Mouse (Mus musculus): ENCODE measurements at regions not wholly inside any gene's neighbourhood (a gene's known extent, or its start where the extent isn't known, plus 50 kb on each side); places are given as distances from the start of the nearest gene placed in this dataset.

DNA sequence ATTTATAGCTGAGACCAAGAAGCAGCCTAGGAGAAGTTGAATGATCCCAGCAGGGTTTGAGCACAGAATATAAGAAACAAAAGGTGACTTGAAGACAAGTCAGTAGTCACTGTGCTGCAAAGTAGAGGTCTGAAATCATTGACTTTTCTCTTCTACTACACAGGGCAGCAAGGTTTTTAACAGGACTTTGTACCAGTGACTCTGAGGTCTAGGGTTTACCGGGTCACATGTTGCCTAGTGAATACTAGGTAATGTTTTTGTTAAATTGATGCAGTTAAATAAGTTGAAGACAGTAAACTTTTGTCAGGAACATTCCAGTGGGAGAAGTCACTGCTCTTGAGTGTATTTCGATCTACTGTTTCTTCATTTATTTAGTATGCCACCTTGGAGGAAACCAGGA, 433.4 kb downstream of the 1700129C05Rik start:
- 93% methylated on average over 2 of the region's 2 CpGs for WGBS
- no peak overlapping the region for H3K9ac ChIP-seq (replicated peaks; ENCODE audit: low read depth, low read length)
- H3K4me3 ChIP-seq (ENCODE audit: low read depth, low read length), result no peak overlapping the region
- H3K4me2 ChIP-seq (ENCODE audit: low read depth, low read length), result no peak overlapping the region
- no peaks in the 10 kb centered on the region for H3K4me1 ChIP-seq (ENCODE audit: control insufficient read depth, insufficient read depth, low read length)
- no peaks in the 10 kb centered on the region for H3K9me3 ChIP-seq (ENCODE audit: control insufficient read depth, low read length)
- ATAC-seq (ENCODE audit: low read depth), result no peak
- no peaks in the 10 kb centered on the region for H3K36me3 ChIP-seq (ENCODE audit: control insufficient read depth, insufficient read depth, low read length)
- H3K27ac ChIP-seq (ENCODE audit: low read depth, low read length), result no peak overlapping the region
- H3K27me3 ChIP-seq (ENCODE audit: control insufficient read depth, insufficient read depth, low read length), result no peaks in the 10 kb centered on the region

DNA sequence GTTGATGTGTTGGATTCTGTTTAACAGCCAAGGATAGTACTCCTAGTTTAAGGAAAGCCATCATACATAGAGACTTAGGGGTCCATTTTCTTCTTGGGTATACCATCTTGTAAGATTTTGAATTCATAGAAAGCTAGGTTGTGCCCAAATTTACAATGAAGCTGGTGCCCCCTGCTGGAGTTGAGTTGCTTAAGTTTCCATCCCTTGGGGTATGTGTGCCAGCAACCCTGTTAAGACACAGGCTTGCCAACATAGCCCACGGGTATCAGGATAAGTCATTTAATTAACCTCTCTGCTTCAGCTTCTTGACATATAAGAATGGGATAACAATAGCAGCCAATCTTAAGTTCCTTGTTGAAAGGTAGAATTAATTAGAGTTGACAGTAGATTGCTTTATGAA, 440.9 kb downstream of the 1700129C05Rik start:
- no peaks in the 10 kb centered on the region for H3K4me1 ChIP-seq (ENCODE audit: control insufficient read depth, insufficient read depth, low read length)
- no peaks in the 10 kb centered on the region for H3K27me3 ChIP-seq (ENCODE audit: control insufficient read depth, insufficient read depth, low read length)
- no peaks in the 10 kb centered on the region for H3K9me3 ChIP-seq (ENCODE audit: control insufficient read depth, low read length)
- no peak overlapping the region for H3K4me2 ChIP-seq (ENCODE audit: low read depth, low read length)
- no peaks in the 10 kb centered on the region for H3K36me3 ChIP-seq (ENCODE audit: control insufficient read depth, insufficient read depth, low read length)
- 48% methylated on average over 1 of the region's 1 CpGs for WGBS
- no peak overlapping the region for H3K9ac ChIP-seq (replicated peaks; ENCODE audit: low read depth, low read length)
- no peak overlapping the region for H3K4me3 ChIP-seq (ENCODE audit: low read depth, low read length)
- ATAC-seq (ENCODE audit: low read depth), result no peak; the same call in 1 of the 2 replicates
- H3K27ac ChIP-seq (ENCODE audit: low read depth, low read length), result no peak overlapping the region

DNA sequence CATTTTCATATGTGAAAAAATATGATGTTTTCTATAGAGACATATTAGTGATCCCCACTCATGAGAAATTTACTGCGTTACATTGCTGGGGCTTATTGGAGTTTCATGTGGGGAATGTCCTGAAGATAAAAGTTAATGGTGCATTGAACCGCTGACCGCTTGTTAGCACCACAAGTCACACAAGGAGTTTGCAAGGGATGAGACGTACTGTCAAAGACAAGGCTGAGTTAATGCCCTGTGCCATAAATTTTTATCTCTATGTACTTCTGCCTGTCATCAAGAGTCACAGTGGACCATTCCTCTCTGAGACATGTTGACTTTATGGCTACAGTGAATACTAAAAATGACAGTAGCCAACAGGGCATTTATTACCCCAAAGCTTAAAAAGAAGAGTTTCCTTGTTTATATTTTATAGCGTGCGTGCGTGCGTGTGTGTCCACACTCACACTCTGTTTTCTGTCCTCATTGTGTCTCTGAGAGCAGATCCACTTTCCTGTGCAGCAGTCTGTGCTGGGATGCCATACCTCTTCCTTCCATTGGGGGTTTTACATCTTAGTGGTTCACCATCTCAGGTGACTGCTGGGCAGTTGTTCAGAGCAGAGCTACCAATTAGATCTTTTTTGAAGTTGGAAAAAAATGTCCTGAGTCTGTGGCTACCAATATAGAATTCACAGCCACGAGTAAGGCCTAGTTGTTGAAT, 451.4 kb downstream of the 1700129C05Rik start:
- H3K4me2 ChIP-seq (ENCODE audit: low read depth, low read length), result no peak overlapping the region
- H3K4me3 ChIP-seq (ENCODE audit: low read depth, low read length), result no peak overlapping the region
- H3K36me3 ChIP-seq (ENCODE audit: control insufficient read depth, insufficient read depth, low read length), result no peaks in the 10 kb centered on the region
- H3K27me3 ChIP-seq (ENCODE audit: control insufficient read depth, insufficient read depth, low read length), result no peaks in the 10 kb centered on the region
- H3K27ac ChIP-seq (ENCODE audit: low read depth, low read length), result no peak overlapping the region
- H3K9me3 ChIP-seq (ENCODE audit: control insufficient read depth, low read length), result no peaks in the 10 kb centered on the region
- no peak overlapping the region for H3K9ac ChIP-seq (replicated peaks; ENCODE audit: low read depth, low read length)
- ATAC-seq (ENCODE audit: low read depth), result no peak
- no peaks in the 10 kb centered on the region for H3K4me1 ChIP-seq (ENCODE audit: control insufficient read depth, insufficient read depth, low read length)
- 77% methylated on average over 9 of the region's 9 CpGs for WGBS

DNA sequence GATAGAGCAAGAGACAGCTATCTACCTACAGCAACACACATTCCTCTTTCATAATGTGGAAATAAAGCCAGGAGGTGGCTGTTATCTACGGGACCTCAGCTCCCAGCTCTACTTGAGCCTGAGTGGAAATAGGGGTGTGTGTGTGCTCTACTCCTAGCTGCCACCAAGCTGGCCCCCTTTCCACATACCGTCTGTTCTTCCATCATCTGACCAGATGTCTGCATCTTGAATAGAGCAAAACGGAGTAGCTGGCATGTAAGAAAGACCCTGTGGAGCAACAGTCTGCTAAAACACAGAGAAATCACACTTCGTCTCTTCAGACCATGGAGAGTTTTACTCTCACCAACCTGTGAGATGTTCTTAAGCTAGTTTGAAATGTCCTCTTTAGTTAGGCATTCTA, 454.9 kb downstream of the 1700129C05Rik start:
- H3K9ac ChIP-seq (replicated peaks; ENCODE audit: low read depth, low read length), result no peak overlapping the region
- H3K4me3 ChIP-seq (ENCODE audit: low read depth, low read length), result no peak overlapping the region
- no peaks in the 10 kb centered on the region for H3K36me3 ChIP-seq (ENCODE audit: control insufficient read depth, insufficient read depth, low read length)
- H3K27ac ChIP-seq (ENCODE audit: low read depth, low read length), result no peak overlapping the region
- 89% methylated on average over 4 of the region's 4 CpGs for WGBS
- H3K4me1 ChIP-seq (ENCODE audit: control insufficient read depth, insufficient read depth, low read length), result no peaks in the 10 kb centered on the region
- no peak for ATAC-seq (ENCODE audit: low read depth)
- no peak overlapping the region for H3K4me2 ChIP-seq (ENCODE audit: low read depth, low read length)
- no peaks in the 10 kb centered on the region for H3K27me3 ChIP-seq (ENCODE audit: control insufficient read depth, insufficient read depth, low read length)
- no peaks in the 10 kb centered on the region for H3K9me3 ChIP-seq (ENCODE audit: control insufficient read depth, low read length)

DNA sequence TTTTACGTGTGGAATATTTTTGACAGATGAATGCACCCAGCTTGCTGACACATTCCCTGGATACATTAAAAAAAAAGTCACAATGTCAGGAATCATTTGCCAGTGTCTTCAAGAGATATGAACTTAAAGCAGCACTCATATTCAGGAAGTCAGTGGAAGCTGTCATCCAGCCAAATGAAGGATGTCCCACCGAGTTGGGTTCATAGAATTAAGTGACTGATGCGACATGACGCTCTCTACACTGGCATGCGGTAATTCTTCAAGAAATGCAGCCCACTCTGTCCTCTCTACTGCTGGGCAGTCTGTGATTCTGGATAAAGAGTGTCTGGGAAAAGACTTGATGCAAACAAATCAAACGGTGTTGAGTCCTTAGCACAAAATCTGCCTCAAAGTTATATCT, 463.9 kb downstream of the 1700129C05Rik start:
- no peaks in the 10 kb centered on the region for H3K36me3 ChIP-seq (ENCODE audit: control insufficient read depth, insufficient read depth, low read length)
- WGBS, result 83% methylated on average over 6 of the region's 6 CpGs
- ATAC-seq (ENCODE audit: low read depth), result no peak
- H3K4me1 ChIP-seq (ENCODE audit: control insufficient read depth, insufficient read depth, low read length), result no peaks in the 10 kb centered on the region
- H3K4me3 ChIP-seq (ENCODE audit: low read depth, low read length), result no peak overlapping the region
- no peaks in the 10 kb centered on the region for H3K27me3 ChIP-seq (ENCODE audit: control insufficient read depth, insufficient read depth, low read length)
- no peaks in the 10 kb centered on the region for H3K9me3 ChIP-seq (ENCODE audit: control insufficient read depth, low read length)
- no peak overlapping the region for H3K27ac ChIP-seq (ENCODE audit: low read depth, low read length)
- H3K4me2 ChIP-seq (ENCODE audit: low read depth, low read length), result no peak overlapping the region
- no peak overlapping the region for H3K9ac ChIP-seq (replicated peaks; ENCODE audit: low read depth, low read length)

DNA sequence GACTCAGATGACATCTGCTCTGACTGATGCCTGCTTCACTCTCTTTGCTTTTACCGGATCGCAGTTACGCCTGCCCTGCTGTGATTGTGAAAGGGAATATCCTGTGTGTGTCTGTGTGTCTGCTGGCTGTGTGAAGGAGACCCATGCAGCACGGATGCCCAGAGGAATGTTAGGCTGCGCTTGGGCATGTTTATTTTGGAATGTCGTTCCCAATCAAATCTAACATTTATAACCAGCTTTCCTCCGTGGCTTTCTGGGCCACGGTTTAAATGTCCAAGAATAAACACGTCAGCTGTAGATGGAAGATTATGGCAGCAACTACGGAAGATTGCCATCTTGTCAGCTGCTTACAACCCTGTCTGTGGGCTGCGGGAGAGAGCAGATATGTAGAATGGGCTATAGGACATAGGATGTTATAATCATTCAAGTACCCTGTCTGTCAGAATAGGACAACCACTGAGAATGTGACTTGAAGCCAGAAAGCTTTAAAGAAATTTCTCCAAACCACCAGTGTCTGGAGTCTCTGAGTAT, 464.5 kb downstream of the 1700129C05Rik start:
- H3K27me3 ChIP-seq (ENCODE audit: control insufficient read depth, insufficient read depth, low read length), result no peaks in the 10 kb centered on the region
- no peaks in the 10 kb centered on the region for H3K4me1 ChIP-seq (ENCODE audit: control insufficient read depth, insufficient read depth, low read length)
- no peak for ATAC-seq (ENCODE audit: low read depth)
- WGBS, result 60% methylated on average over 11 of the region's 11 CpGs
- no peak overlapping the region for H3K27ac ChIP-seq (ENCODE audit: low read depth, low read length)
- H3K36me3 ChIP-seq (ENCODE audit: control insufficient read depth, insufficient read depth, low read length), result no peaks in the 10 kb centered on the region
- no peak overlapping the region for H3K4me3 ChIP-seq (ENCODE audit: low read depth, low read length)
- H3K4me2 ChIP-seq (ENCODE audit: low read depth, low read length), result no peak overlapping the region
- no peak overlapping the region for H3K9ac ChIP-seq (replicated peaks; ENCODE audit: low read depth, low read length)
- H3K9me3 ChIP-seq (ENCODE audit: control insufficient read depth, low read length), result no peaks in the 10 kb centered on the region

DNA sequence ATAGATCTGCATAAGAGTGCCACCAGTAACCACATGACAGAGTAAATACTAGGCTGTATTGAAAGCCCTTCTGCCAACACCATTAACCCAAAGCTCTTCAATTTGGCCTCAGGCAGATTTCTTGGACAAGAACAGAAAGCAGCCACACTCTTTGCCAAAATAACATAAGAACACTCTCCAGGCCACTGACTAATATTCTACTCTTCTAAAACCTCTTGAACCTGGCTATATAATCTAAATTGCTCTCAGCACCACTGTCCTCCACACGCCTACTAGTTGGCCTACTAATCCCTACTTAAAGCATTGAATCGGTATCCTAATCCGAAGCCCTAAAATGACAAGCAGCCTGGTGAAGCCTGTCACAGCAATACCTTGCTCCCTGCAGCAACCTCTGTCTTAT, 467.5 kb downstream of the 1700129C05Rik start:
- H3K9me3 ChIP-seq (ENCODE audit: control insufficient read depth, low read length), result no peaks in the 10 kb centered on the region
- no peak overlapping the region for H3K27ac ChIP-seq (ENCODE audit: low read depth, low read length)
- H3K4me3 ChIP-seq (ENCODE audit: low read depth, low read length), result no peak overlapping the region
- ATAC-seq (ENCODE audit: low read depth), result no peak
- H3K9ac ChIP-seq (replicated peaks; ENCODE audit: low read depth, low read length), result no peak overlapping the region
- 90% methylated on average over 3 of the region's 3 CpGs for WGBS
- no peak overlapping the region for H3K4me2 ChIP-seq (ENCODE audit: low read depth, low read length)
- H3K27me3 ChIP-seq (ENCODE audit: control insufficient read depth, insufficient read depth, low read length), result no peaks in the 10 kb centered on the region
- H3K4me1 ChIP-seq (ENCODE audit: control insufficient read depth, insufficient read depth, low read length), result no peaks in the 10 kb centered on the region
- H3K36me3 ChIP-seq (ENCODE audit: control insufficient read depth, insufficient read depth, low read length), result no peaks in the 10 kb centered on the region

DNA sequence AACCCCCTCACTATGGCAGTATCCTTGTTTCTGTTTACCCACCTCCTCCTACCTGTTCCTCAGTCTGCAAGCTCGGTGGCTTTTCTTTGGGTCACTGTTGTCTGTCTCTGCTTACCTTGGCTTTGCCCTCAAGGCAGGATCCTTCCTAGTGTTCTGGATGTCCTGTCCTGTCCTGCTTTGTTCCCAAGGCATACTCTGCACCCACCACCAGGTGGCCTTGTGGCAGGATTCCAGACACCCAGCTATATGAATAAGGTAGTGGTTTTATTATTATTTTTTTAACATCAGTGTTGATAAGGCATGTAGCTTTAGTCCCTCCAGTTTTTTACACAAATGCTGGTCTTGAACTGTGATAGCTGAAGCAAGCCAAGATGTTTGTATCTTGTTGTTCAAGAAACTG, 478.7 kb downstream of the 1700129C05Rik start:
- H3K27me3 ChIP-seq (ENCODE audit: control insufficient read depth, insufficient read depth, low read length), result no peaks in the 10 kb centered on the region
- no peaks in the 10 kb centered on the region for H3K4me1 ChIP-seq (ENCODE audit: control insufficient read depth, insufficient read depth, low read length)
- no peaks in the 10 kb centered on the region for H3K9me3 ChIP-seq (ENCODE audit: control insufficient read depth, low read length)
- no peak overlapping the region for H3K9ac ChIP-seq (replicated peaks; ENCODE audit: low read depth, low read length)
- 63% methylated on average over 1 of the region's 1 CpGs for WGBS
- H3K4me2 ChIP-seq (ENCODE audit: low read depth, low read length), result no peak overlapping the region
- H3K27ac ChIP-seq (ENCODE audit: low read depth, low read length), result no peak overlapping the region
- H3K36me3 ChIP-seq (ENCODE audit: control insufficient read depth, insufficient read depth, low read length), result no peaks in the 10 kb centered on the region
- no peak overlapping the region for H3K4me3 ChIP-seq (ENCODE audit: low read depth, low read length)
- no peak for ATAC-seq (ENCODE audit: low read depth)

DNA sequence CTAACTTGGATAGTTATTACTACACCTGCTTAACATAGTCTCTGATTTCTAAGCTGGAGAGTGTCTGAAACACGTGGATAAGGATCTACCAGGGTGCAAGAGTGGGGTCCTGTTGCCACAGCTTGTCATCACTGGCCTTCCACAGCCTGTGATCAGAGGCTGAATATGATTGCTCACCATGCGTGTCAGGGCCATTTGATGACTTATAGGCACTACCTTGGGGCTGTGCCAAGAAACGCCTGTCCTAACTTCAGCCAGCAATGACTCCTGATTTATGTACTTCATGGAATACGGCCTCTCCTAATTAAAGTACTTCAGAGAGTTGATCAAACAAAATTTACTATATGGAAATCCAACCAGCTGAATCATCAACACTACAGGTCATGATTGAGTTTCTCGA, 480.1 kb downstream of the 1700129C05Rik start:
- no peak for ATAC-seq (ENCODE audit: low read depth)
- Histone ChIP-seq H3K27ac (ENCODE audit: low read depth, low read length) (no peak overlapping the region), H3K9me3 (ENCODE audit: control insufficient read depth, low read length) (no peaks in the 10 kb centered on the region), H3K9ac (replicated peaks; ENCODE audit: low read depth, low read length) (no peak overlapping the region), H3K36me3 (ENCODE audit: control insufficient read depth, insufficient read depth, low read length) (no peaks in the 10 kb centered on the region), H3K4me3 (ENCODE audit: low read depth, low read length) (no peak overlapping the region), H3K27me3 (ENCODE audit: control insufficient read depth, insufficient read depth, low read length) (no peaks in the 10 kb centered on the region), H3K4me1 (ENCODE audit: control insufficient read depth, insufficient read depth, low read length) (no peaks in the 10 kb centered on the region), H3K4me2 (ENCODE audit: low read depth, low read length) (no peak overlapping the region)
- 70% methylated on average over 5 of the region's 5 CpGs for WGBS
